Mouse (Mus musculus) E14TG2a.4 (cell line): ENCODE measurements around the gene Tmem270.

Experiments used
- H3K27me3 ChIP-seq: 2 replicates; pipeline ENCODE4 v1.6.1; 2014; ENCODE audit warnings: low read length, control low read depth; ENCODE audit not compliant: insufficient read depth
- H3K36me3 ChIP-seq: 2 replicates; pipeline ENCODE4 v1.6.1; 2014; ENCODE audit warnings: low read length, control low read depth; ENCODE audit not compliant: insufficient read depth
- H3K4me1 ChIP-seq: replicated peaks from 2 replicates; pipeline ENCODE4 v1.6.1; 2014; ENCODE audit warnings: low read depth, low read length, control low read depth
- H3K4me3 ChIP-seq: replicated peaks from 2 replicates; pipeline ENCODE4 v1.5.1; 2014; ENCODE audit warnings: mild to moderate bottlenecking, low read length
- H3K9me3 ChIP-seq: 2 replicates; pipeline ENCODE4 v1.6.1; 2014; ENCODE audit warnings: low read length, control low read depth
- CTCF ChIP-seq: conservative IDR thresholded peaks from 2 replicates; pipeline ENCODE4 v1.5.1; 2014; ENCODE audit warnings: low read length
- NANOG ChIP-seq: IDR thresholded peaks from 2 replicates; pipeline ENCODE4 v1.6.1; 2014; ENCODE audit warnings: borderline replicate concordance, low read length, mixed read lengths
- POU5F1 ChIP-seq: IDR thresholded peaks from 2 replicates; pipeline ENCODE4 v1.6.1; 2014; ENCODE audit warnings: low read length, borderline replicate concordance

Gene Tmem270

DNA sequence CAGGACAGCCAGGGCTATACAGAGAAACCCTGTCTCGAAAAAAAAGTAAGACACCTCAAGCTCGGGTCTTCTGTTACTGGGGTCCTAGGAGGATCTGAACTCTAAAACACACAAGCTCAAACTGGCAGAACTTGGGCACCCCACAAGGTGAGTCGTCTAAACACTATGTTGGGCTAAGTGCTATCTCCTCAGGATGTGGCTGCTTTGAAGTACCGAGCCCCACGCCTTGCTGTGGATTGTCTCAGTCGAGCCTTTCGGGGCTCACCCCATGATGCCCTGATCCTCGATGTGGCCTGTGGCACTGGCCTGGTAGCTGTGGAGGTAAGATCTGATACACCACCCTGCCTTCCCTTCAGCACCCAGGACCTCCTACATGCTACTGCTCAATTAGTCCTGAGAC is 26.7 kb upstream of the Tmem270 start:
- H3K9me3 ChIP-seq = peaks cover 29% of the 10 kb centered on the region
- peaks cover 47% of the 10 kb centered on the region for H3K36me3 ChIP-seq
- H3K27me3 ChIP-seq = no peaks in the 10 kb centered on the region
- H3K4me3 ChIP-seq = peak overlapping the region; percentile 98; the same call in 1 of the 2 replicates
- no peak for TF ChIP-seq CTCF
- no peak for TF ChIP-seq NANOG
- no peak for TF ChIP-seq POU5F1
- peaks cover 71% of the 10 kb centered on the region for H3K4me1 ChIP-seq

DNA sequence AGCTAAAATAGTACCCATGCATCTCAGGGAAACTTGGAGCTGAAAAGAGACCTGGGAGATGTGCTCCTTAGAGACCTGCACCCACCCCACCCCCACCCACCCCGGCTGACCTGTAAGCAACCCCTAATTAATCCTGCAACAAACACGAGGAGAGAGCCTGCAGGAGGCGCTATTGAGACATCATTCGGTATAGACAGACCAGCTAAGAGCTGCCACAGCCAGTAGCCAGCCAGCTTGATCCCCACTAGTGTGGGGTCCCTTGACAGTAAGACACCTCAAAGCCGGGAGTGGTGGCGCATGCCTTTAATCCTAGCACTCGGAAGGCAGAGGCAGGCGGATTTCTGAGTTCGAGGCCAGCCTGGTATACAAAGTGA is 26.4 kb upstream of the Tmem270 start:
- peaks cover 47% of the 10 kb centered on the region for H3K36me3 ChIP-seq
- TF ChIP-seq NANOG = no peak
- TF ChIP-seq CTCF = peak; percentile 24
- no peak for TF ChIP-seq POU5F1
- peaks cover 71% of the 10 kb centered on the region for H3K4me1 ChIP-seq
- peaks cover 29% of the 10 kb centered on the region for H3K9me3 ChIP-seq
- peak overlapping the region; percentile 98 for H3K4me3 ChIP-seq
- H3K27me3 ChIP-seq = no peaks in the 10 kb centered on the region

DNA sequence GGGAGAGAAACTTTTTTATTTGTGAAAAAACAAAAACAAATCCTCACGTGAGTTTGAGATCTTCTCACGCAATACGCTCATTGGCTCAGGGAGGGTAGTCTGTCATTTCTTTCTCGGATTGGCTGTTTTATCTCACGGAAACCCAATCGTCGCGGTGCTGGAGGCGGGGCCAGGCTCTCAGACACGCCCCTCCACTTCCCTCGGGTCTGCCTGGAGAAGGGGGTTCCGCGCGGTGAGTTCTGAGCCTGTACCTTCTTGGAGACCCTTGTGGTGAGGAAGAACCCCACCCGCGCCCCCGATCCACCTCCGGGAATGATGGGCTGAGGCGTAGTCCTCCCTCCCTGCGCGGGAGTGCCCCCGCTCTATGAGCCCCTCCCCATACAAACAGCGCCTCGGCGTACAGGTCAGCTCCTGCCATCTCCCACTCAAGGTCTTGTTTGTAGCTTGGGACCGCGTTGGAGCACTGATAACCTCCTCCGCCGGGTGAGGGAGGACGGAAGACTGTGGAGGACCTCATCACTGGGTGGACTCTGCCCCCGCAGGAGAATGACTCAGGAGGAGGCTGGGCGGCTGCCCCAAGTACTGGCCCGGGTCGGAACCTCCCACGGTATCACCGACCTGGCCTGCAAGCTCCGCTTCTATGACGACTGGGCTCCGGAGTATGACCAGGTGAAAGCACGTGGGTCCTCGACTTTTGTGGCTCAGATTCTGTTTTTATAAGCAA is 25.8 kb upstream of the Tmem270 start, which contains the start of gene Mettl27:
Mettl27 (plus strand) TSS at position 190 of the 724 bp plus-strand sequence.
- H3K4me3 ChIP-seq = peak within 1 kb of the TSS; percentile 98
- H3K4me1 ChIP-seq = peaks cover 71% of the 10 kb centered on the region
- TF ChIP-seq POU5F1 (no peak), NANOG (no peak), CTCF (no peak)
- peaks cover 42% of the 10 kb centered on the region for H3K36me3 ChIP-seq
- H3K9me3 ChIP-seq = peaks cover 29% of the 10 kb centered on the region
- no peaks in the 10 kb centered on the region for H3K27me3 ChIP-seq

DNA sequence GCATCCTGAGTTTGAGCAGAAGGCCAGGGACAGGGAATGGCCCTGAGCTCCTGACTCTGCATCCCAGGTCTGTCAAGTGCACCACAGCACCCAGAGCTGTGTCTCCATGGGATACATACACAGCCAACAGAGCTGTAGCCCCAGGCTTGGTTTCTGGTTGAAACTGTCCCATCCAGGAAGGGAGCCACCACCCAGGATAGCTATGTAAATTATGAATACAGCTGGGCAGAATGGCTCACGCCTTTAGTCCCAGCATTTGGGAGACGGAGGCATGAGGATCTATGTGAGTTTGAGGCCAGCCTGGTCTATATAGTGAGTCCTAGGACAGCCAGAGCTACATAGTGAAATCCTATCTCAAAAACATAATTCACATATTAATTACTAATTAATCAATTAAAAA is 23.5 kb upstream of the Tmem270 start:
- Histone ChIP-seq H3K36me3 (peaks cover 19% of the 10 kb centered on the region), H3K4me3 (no peak overlapping the region), H3K9me3 (peaks cover 11% of the 10 kb centered on the region), H3K27me3 (no peaks in the 10 kb centered on the region), H3K4me1 (peaks cover 71% of the 10 kb centered on the region)
- TF ChIP-seq NANOG = no peak
- no peak for TF ChIP-seq CTCF
- TF ChIP-seq POU5F1 = no peak

DNA sequence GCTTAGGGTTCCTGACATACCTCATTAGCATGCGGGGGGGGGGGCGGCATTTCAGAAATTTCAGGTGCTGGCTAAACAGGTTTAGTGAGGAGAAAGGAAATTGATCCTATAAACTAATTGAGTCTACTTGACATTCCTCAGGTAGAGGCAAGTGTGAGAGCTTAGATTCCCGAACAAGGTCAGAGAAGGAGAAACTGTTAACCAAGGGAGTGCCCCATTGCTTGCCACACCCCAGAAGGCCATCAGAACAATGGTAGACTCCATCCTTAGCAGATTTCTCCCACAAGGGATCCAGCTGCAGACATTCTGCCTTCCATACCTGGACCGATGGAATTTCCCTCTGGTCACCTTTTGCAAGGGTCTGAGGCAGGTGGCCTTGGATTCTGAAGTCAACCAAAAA is 20.2 kb upstream of the Tmem270 start:
- Histone ChIP-seq H3K36me3 (no peaks in the 10 kb centered on the region), H3K4me3 (0 out of 2 replicates have a peak overlapping the region, but pooled peaks have one; percentile 27), H3K9me3 (no peaks in the 10 kb centered on the region), H3K27me3 (no peaks in the 10 kb centered on the region), H3K4me1 (peaks cover 70% of the 10 kb centered on the region)
- peak; percentile 34 for TF ChIP-seq NANOG
- TF ChIP-seq CTCF = no peak

DNA sequence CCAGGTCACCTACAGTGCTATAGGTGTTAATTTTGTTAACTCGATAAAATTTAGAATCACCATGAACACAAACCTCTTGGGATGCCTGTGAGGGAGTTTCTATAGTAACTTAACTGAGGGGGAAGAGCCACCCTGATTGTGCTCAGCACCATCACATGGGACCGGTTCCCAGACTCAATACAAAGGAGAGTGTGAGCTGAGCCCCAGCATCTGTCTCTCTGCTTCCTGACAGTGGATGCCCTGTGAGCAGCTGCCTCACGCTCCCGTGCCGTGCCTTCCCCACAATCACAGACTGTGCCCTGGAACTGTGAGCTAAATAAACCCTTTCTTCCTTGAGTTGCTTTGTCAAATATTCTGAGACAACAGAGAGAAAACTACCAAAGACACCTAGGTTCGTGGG is 16.6 kb upstream of the Tmem270 start:
- peaks cover 71% of the 10 kb centered on the region for H3K4me1 ChIP-seq
- H3K9me3 ChIP-seq = no peaks in the 10 kb centered on the region
- TF ChIP-seq POU5F1 (no peak), NANOG (no peak), CTCF (no peak)
- H3K36me3 ChIP-seq = no peaks in the 10 kb centered on the region
- no peak overlapping the region for H3K4me3 ChIP-seq
- H3K27me3 ChIP-seq = no peaks in the 10 kb centered on the region

DNA sequence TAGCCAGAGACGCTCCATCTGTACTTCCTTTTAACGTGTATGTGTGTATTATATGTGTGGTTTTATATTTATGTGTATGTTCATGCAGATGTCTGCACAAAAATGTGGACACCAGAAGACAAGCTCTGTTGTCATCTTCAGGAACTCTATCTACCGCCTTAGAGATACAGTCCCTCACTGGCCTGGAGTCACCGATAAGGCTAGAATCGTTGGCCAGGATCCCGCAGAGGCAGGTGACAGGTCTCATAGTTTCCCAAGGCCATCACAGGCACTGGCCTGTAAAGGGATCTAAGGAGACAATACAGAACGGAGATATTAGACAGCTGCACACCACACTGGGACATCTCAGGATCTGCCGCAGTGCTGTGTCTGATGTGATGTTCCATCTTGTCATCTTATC is 14.6 kb upstream of the Tmem270 start:
- Histone ChIP-seq H3K27me3 (no peaks in the 10 kb centered on the region), H3K9me3 (peaks cover 10% of the 10 kb centered on the region), H3K4me1 (peaks cover 56% of the 10 kb centered on the region), H3K4me3 (no peak overlapping the region), H3K36me3 (no peaks in the 10 kb centered on the region)
- TF ChIP-seq POU5F1 (no peak), CTCF (no peak), NANOG (no peak)

DNA sequence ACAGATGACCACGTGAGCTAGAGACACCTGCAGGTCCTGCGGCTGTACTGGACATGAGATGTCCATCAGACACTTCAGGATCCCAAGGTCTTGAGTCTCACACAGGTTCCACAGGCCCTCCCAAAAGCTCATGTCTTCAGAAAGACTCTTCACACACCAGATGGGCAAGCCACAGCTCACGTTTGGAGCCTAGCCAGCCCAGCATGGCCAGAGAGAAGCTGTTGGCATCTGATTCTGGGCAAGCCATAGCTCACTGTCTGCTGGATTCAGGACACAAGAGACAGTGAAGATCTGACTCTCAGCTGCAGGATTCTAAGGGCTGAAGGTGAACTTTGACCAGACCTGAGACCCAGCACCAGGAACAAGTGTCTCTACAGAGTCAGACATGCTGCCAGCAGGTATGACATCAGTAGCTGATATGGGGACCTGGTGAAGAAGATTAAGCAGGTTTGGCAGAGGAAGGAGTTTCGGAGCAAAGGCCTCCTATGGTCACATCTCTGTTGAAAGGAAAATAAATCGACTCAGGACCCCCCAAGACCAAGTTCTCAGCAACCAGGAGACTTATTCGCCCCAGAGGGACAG is 13.7 kb upstream of the Tmem270 start:
- no peaks in the 10 kb centered on the region for H3K36me3 ChIP-seq
- H3K27me3 ChIP-seq = no peaks in the 10 kb centered on the region
- TF ChIP-seq NANOG (no peak), POU5F1 (no peak), CTCF (no peak)
- H3K4me1 ChIP-seq = peaks cover 47% of the 10 kb centered on the region
- H3K4me3 ChIP-seq = no peak overlapping the region
- H3K9me3 ChIP-seq = peaks cover 10% of the 10 kb centered on the region

DNA sequence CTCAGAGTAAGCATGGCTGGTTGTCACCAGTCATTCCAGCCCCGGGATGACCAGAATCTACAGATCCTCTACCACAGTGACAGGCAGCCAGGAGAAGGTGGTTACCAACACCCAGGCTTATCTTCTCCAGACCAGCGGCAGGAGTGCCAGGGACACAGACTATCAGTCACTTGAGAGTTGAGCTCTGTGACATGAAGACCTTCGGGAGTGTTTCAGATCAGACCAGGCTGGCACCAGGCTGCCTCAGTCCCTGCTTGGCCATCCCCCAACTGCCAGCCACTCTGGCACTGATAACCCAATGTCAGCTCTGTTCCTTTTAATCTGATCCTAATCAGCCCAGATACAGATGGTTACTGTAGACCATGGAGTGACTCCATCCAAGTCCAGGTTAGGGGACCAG is 12.6 kb upstream of the Tmem270 start:
- no peak for TF ChIP-seq NANOG
- no peak for TF ChIP-seq CTCF

More for the DNA sequence above, 12.6 kb upstream of the Tmem270 start:
- Histone ChIP-seq H3K4me1 (peaks cover 36% of the 10 kb centered on the region), H3K9me3 (peaks cover 10% of the 10 kb centered on the region), H3K36me3 (no peaks in the 10 kb centered on the region), H3K4me3 (no peak overlapping the region), H3K27me3 (no peaks in the 10 kb centered on the region)
